Mouse (Mus musculus) CH12.LX (cell line): Measurements from ENCODE around the gene Pml. TPM values are rescaled to one million over a fixed set of nuclear protein-coding genes. Genes with fewer than 3 reads are reported as not detected.

ENCODE experiments used
- DNase-seq: peaks from one replicate; pipeline ENCODE4 v3.0.0-alpha.2; 2013; ENCODE audit errors: extremely low read depth
- H3K27ac ChIP-seq: 2 replicates; pipeline ENCODE4 v1.5.1; 2012; ENCODE audit warnings: low read depth, mild to moderate bottlenecking, control low read depth, moderate library complexity; ENCODE audit not compliant: insufficient read depth
- H3K27me3 ChIP-seq: replicated peaks from 2 replicates; pipeline ENCODE3; 2012; ENCODE audit warnings: inconsistent platforms
- H3K36me3 ChIP-seq, 2 experiments: replicated peaks in 1 of 2; 2 replicates each; pipeline versions ENCODE3 to v1.6.1; 2012; ENCODE audit warnings: inconsistent platforms in 1 of 2, low read length in 1 of 2, mild to moderate bottlenecking in 1 of 2, mixed read lengths in 1 of 2, moderate library complexity in 1 of 2; ENCODE audit not compliant: control insufficient read depth in 1 of 2, insufficient read depth in 1 of 2
- H3K4me1 ChIP-seq, 2 experiments: 2 replicates each; pipeline ENCODE4 v1.6.1; 2012; ENCODE audit warnings: inconsistent platforms in 1 of 2, moderate library complexity in 1 of 2; ENCODE audit not compliant: insufficient read depth in 2 of 2, control insufficient read depth in 1 of 2
- H3K4me2 ChIP-seq: 2 replicates; pipeline ENCODE4 v1.6.1; 2012; ENCODE audit warnings: low read depth, mild to moderate bottlenecking, control low read depth; ENCODE audit not compliant: poor library complexity, insufficient read depth, severe bottlenecking
- H3K4me3 ChIP-seq, 3 experiments: fragments of 150-350 bp in 1 of 3; sonication (generic) in 1 of 3; replicated peaks in 1 of 3; 2 replicates each; pipeline versions ENCODE3 to v1.5.1; 2011 to 2012; ENCODE audit warnings: low read depth in 2 of 3, low read length in 2 of 3, mild to moderate bottlenecking in 2 of 3, moderate library complexity in 2 of 3, control low read depth in 1 of 3, improper control_type of control experiment in 1 of 3, inconsistent platforms in 1 of 3, mixed read lengths in 1 of 3; ENCODE audit not compliant: poor library complexity in 1 of 3
- H3K79me2 ChIP-seq: replicated peaks from 2 replicates; pipeline ENCODE4 v1.6.1; 2012; ENCODE audit warnings: mild to moderate bottlenecking, moderate library complexity; ENCODE audit not compliant: control insufficient read depth, poor library complexity, insufficient read depth, severe bottlenecking; ENCODE audit errors: extremely low read depth
- H3K9ac ChIP-seq: 2 replicates; pipeline ENCODE4 v1.6.1; 2012; ENCODE audit warnings: low read depth, mild to moderate bottlenecking, control low read depth, moderate library complexity; ENCODE audit not compliant: insufficient read depth
- H3K9me3 ChIP-seq: replicated peaks from 2 replicates; pipeline ENCODE3; 2012; ENCODE audit warnings: low read length, inconsistent platforms, mixed read lengths
- BHLHE40 ChIP-seq: IDR thresholded peaks from 2 replicates; pipeline ENCODE4 v1.6.1; 2011; ENCODE audit warnings: mild to moderate bottlenecking, low read depth, low read length, improper control_type of control experiment
- CHD1 ChIP-seq: IDR thresholded peaks from 2 replicates; pipeline ENCODE4 v1.6.1; 2012; ENCODE audit warnings: low read depth, low read length, improper control_type of control experiment, inconsistent platforms
- CHD2 ChIP-seq: IDR thresholded peaks from 2 replicates; pipeline ENCODE4 v1.6.1; 2011; ENCODE audit warnings: low read length, improper control_type of control experiment
- ELF1 ChIP-seq: IDR thresholded peaks from 2 replicates; pipeline ENCODE4 v1.6.1; 2014; ENCODE audit warnings: low read depth, mild to moderate bottlenecking, inconsistent platforms, low read length, improper control_type of control experiment
- IRF4 ChIP-seq: IDR thresholded peaks from 2 replicates; pipeline ENCODE4 v1.6.1; 2014; ENCODE audit warnings: low read depth, mild to moderate bottlenecking, inconsistent platforms, low read length, improper control_type of control experiment
- JUN ChIP-seq: IDR thresholded peaks from 2 replicates; pipeline ENCODE4 v1.6.1; 2011; ENCODE audit warnings: low read depth, mild to moderate bottlenecking, low read length, improper control_type of control experiment, moderate library complexity; ENCODE audit not compliant: insufficient read depth
- JUND ChIP-seq: conservative IDR thresholded peaks from 2 replicates; pipeline ENCODE4 v1.6.1; 2011; ENCODE audit warnings: low read depth, low read length, improper control_type of control experiment
- MEF2A ChIP-seq: IDR thresholded peaks from 2 replicates; pipeline ENCODE4 v1.6.1; 2014; ENCODE audit warnings: low read depth, mild to moderate bottlenecking, inconsistent platforms, low read length, improper control_type of control experiment, borderline replicate concordance
- MXI1 ChIP-seq: IDR thresholded peaks from 2 replicates; pipeline ENCODE4 v1.6.1; 2011; ENCODE audit warnings: mild to moderate bottlenecking, low read depth, low read length, improper control_type of control experiment
- NELFE ChIP-seq: IDR thresholded peaks from 2 replicates; pipeline ENCODE4 v1.6.1; 2011; ENCODE audit warnings: low read depth, low read length, improper control_type of control experiment
- NRF1 ChIP-seq: IDR thresholded peaks from 2 replicates; pipeline ENCODE4 v1.6.1; 2014; ENCODE audit warnings: low read depth, mild to moderate bottlenecking, inconsistent platforms, low read length, improper control_type of control experiment, moderate library complexity
- POLR2AphosphoS2 ChIP-seq: IDR thresholded peaks from 2 replicates; pipeline ENCODE4 v1.6.1; 2011; ENCODE audit warnings: low read depth, low read length, improper control_type of control experiment
- RAD21 ChIP-seq: IDR thresholded peaks from 2 replicates; pipeline ENCODE4 v1.6.1; 2011; ENCODE audit warnings: low read depth, mild to moderate bottlenecking, low read length, improper control_type of control experiment, moderate library complexity
- RCOR1 ChIP-seq: conservative IDR thresholded peaks from 2 replicates; pipeline ENCODE4 v1.6.1; 2012; ENCODE audit warnings: low read depth, mild to moderate bottlenecking, inconsistent platforms, low read length, improper control_type of control experiment
- SIN3A ChIP-seq: IDR thresholded peaks from 2 replicates; pipeline ENCODE4 v1.6.1; 2012; ENCODE audit warnings: low read length, improper control_type of control experiment, inconsistent platforms
- TCF12 ChIP-seq: IDR thresholded peaks from 2 replicates; pipeline ENCODE4 v1.6.1; 2014; ENCODE audit warnings: low read depth, mild to moderate bottlenecking, inconsistent platforms, low read length, improper control_type of control experiment
- USF2 ChIP-seq: conservative IDR thresholded peaks from 2 replicates; pipeline ENCODE4 v1.6.1; 2011; ENCODE audit warnings: low read depth, low read length, improper control_type of control experiment
- dilution Hi-C: fragments of 300-500 bp; cut with MboI; formaldehyde crosslinking; loops from 2 replicates; pipeline ENCODE4 v1.14.3; 2020; ENCODE audit warnings: low sequenced_read_pairs; ENCODE audit not compliant: extremely low pct_unique_long_range_greater_than_20kb, extremely low pct_ligation_motif_present
- in situ Hi-C: fragments of 300-500 bp; cut with MboI; formaldehyde crosslinking; loops from 3 replicates; pipeline ENCODE4 v1.14.3; 2019; ENCODE audit warnings: low sequenced_read_pairs, low pct_ligation_motif_present, low pct_unique_long_range_greater_than_20kb, mixed read lengths
- polyA plus RNA-seq: library from polyadenylated mRNA; unstranded; fragments of >175 nt; gene quantifications from 2 replicates; pipeline ENCODE4 v1.2.1, GENCODE M21; 2012; ENCODE audit warnings: low read depth; ENCODE audit not compliant: insufficient read length
- total RNA-seq, 2 experiments: library from RNA; depleted of rRNA; stranded (reverse); fragments of 300-350 nt in 1 of 2; fragments of >200 nt in 1 of 2; gene quantifications; 2 replicates each; pipeline ENCODE4 v1.2.3; 2012 to 2014

The Pml gene
- total and polyA plus RNA-seq, 3 experiments = 8.3 to 56.9 (median 21.2) TPM

- Histone ChIP-seq H3K4me2 (no peak overlapping the region), H3K27ac (no peak overlapping the region), H3K4me3 (no peak overlapping the region), H3K9ac (no peak overlapping the region), H3K79me2 (no peaks in the 10 kb centered on the region), H3K36me3 (peaks cover 68 to 82% of the 10 kb centered on the region in 2 experiments), H3K27me3 (no peaks in the 10 kb centered on the region), H3K4me1 (peaks cover 0 to 21% of the 10 kb centered on the region in 2 experiments; a peak in 2 of 4 replicates), H3K9me3 (no peaks in the 10 kb centered on the region)
- DNase-seq = no peak
- no peak for TF ChIP-seq RAD21
- no peak for TF ChIP-seq MEF2A
- no peak for TF ChIP-seq CHD2
- TF ChIP-seq CHD1 = no peak
- no peak for TF ChIP-seq RCOR1
- TF ChIP-seq NRF1 = no peak
- TF ChIP-seq USF2 = no peak
- TF ChIP-seq BHLHE40 = no peak
- no peak for TF ChIP-seq ELF1
- no peak for TF ChIP-seq POLR2AphosphoS2
- dilution Hi-C loops (no loop called here), in situ Hi-C loops (no loop called here)
Measured at GRCm38 (mm10) chr9:58231746-58232145, 17.8 kb downstream of the Pml start.

- Histone ChIP-seq H3K9me3 (no peaks in the 10 kb centered on the region), H3K27ac (no peak overlapping the region), H3K4me2 (no peak overlapping the region), H3K79me2 (no peaks in the 10 kb centered on the region), H3K9ac (no peak overlapping the region), H3K27me3 (no peaks in the 10 kb centered on the region), H3K36me3 (peaks cover 79 to 96% of the 10 kb centered on the region in 2 experiments), H3K4me1 (peaks cover 0 to 34% of the 10 kb centered on the region in 2 experiments; a peak in 2 of 4 replicates), H3K4me3 (no peak overlapping the region)
- dilution Hi-C loops = no loop called here
- in situ Hi-C loops = no loop called here
- no peak for DNase-seq
- TF ChIP-seq JUN (no peak), TCF12 (no peak), IRF4 (no peak), JUND (no peak), NELFE (no peak), CHD1 (no peak), POLR2AphosphoS2 (no peak), MXI1 (no peak), SIN3A (no peak)
Measured at GRCm38 (mm10) chr9:58228777-58229466, 20.7 kb downstream of the Pml start.
